Comparison of ENCODE assay signal across 9 mouse cellular contexts in genomic region chr2:158570421-158571081, GRCm38 (mm10). TPM values are rescaled to one million over a fixed set of nuclear protein-coding genes. Genes with fewer than 3 reads are reported as not detected.
DNase-seq lines count a peak whose midpoint lies in the region; ATAC-seq and TF ChIP-seq lines count a peak whose summit lies in the region.
"Had no signal": no experiment of that assay in that cellular context is flagged by ENCODE, and none has a peak within 500 bp of the region (broad histone marks: within the 10 kb centered on the region; RNA-seq: fewer than 3 reads in every experiment).

No protein-coding gene starts in this region.

- H3K4me3 ChIP-seq in stomach, postnatal 0 days (ENCODE audit: low read depth, low read length) = no peak overlapping the region
- no peak overlapping the region for H3K4me3 ChIP-seq in left cerebral cortex, adult 2 months
- H3K4me3 ChIP-seq: limb, embryonic 15.5 days had no signal

- intact Hi-C loops in heart, postnatal 14 days (cut with DNase I) = no loop called here
- intact Hi-C loops in left cerebral cortex, adult 2 months (cut with DNase I) = no loop called here

- H3K27ac ChIP-seq in stomach, postnatal 0 days (replicated peaks) = no peak overlapping the region
- H3K27ac ChIP-seq in left cerebral cortex, adult 2 months = no peak overlapping the region
- H3K27ac ChIP-seq: limb, embryonic 15.5 days had no signal

- ATAC-seq in stomach, postnatal 0 days (ENCODE audit: low FRiP score, low TSS enrichment) = no peak

- no peaks in the 10 kb centered on the region for H3K27me3 ChIP-seq in stomach, postnatal 0 days (ENCODE audit: control insufficient read depth, insufficient read depth, low read length)

- no peak overlapping the region for H3K4me2 ChIP-seq in stomach, postnatal 0 days (replicated peaks; ENCODE audit: low read depth)
- H3K4me2 ChIP-seq: limb, embryonic 15.5 days had no signal

- no peaks in the 10 kb centered on the region for H3K4me1 ChIP-seq in stomach, postnatal 0 days (replicated peaks; ENCODE audit: control insufficient read depth, insufficient read depth)
- H3K4me1 ChIP-seq: limb, embryonic 15.5 days had no signal

- WGBS in stomach, postnatal 0 days = 25% methylated on average over 13 of the region's 13 CpGs

- DNase-seq in heart, postnatal 14 days = peak; percentile 60 to 72
- no peak for DNase-seq in heart, adult 8-10 months (ENCODE audit: low spot score)
- peak; percentile 74 for DNase-seq in embryo, embryonic 9.5 days (ENCODE audit: extremely low spot score)
- peak; percentile 45 for DNase-seq in kidney, adult 18-20 months
- DNase-seq in lung, postnatal 14 days = peak; percentile 76
- DNase-seq in stomach, postnatal 0 days (ENCODE audit: low spot score) = peak; percentile 65
- DNase-seq in right cerebral cortex, postnatal 10 days (ENCODE audit: low spot score in 2 of 2) = no peak
- DNase-seq in left cerebral cortex, adult 2 months (ENCODE audit: extremely low spot score in 1 of 2, low spot score in 2 of 2) = no peak

- H3K9ac ChIP-seq in stomach, postnatal 0 days (ENCODE audit: low read length) = no peak overlapping the region
- H3K9ac ChIP-seq: limb, embryonic 15.5 days had no signal

- no peaks in the 10 kb centered on the region for H3K9me3 ChIP-seq in stomach, postnatal 0 days (ENCODE audit: control insufficient read depth, low read length)
- H3K9me3 ChIP-seq: limb, embryonic 15.5 days had no signal

- H3K36me3 ChIP-seq in stomach, postnatal 0 days (ENCODE audit: control insufficient read depth, insufficient read depth, low read length) = no peaks in the 10 kb centered on the region
- H3K36me3 ChIP-seq: limb, embryonic 15.5 days had no signal

- no peak for TF ChIP-seq CTCF in stomach, postnatal 0 days (IDR thresholded peaks at IDR 0.05; ENCODE audit: low read depth)
- no peak for TF ChIP-seq CTCF in left cerebral cortex, adult 2 months (IDR thresholded peaks at IDR 0.05)

- no peak for TF ChIP-seq EP300 in stomach, postnatal 0 days (optimal IDR thresholded peaks at IDR 0.05)

RNA-seq across cellular contexts. Expression of gene Slc32a1, which starts 40.0 kb away (rescaled TPM):
- not detected for total RNA-seq in heart, postnatal 14 days (2021)
- total RNA-seq in heart, adult 8-10 months (2022) = not detected
- polyA plus RNA-seq in stomach, postnatal 0 days (2015; fragmentation: Nextera tagmentation; extraction: Ambion mirVana) = not detected in 2 replicates
- 10 to 100 TPM; 83.5 to 97.2 TPM for total RNA-seq in left cerebral cortex, adult 2 months (2021)
- polyA plus RNA-seq: limb, embryonic 15.5 days had no signal

RNA-seq across cellular contexts. Expression of gene Actr5, which starts 54.1 kb away (rescaled TPM):
- total RNA-seq in heart, postnatal 14 days (2021) = 1 to 10 TPM; 6.9 to 8.9 TPM
- total RNA-seq in heart, adult 8-10 months (2022) = 1 to 10 TPM; 5.0 to 6.4 (median 6.3) TPM
- 5.1 and 5.2 TPM in 2 replicates for polyA plus RNA-seq in stomach, postnatal 0 days (2015; fragmentation: Nextera tagmentation; extraction: Ambion mirVana)
- total RNA-seq in left cerebral cortex, adult 2 months (2021) = 10 to 100 TPM; 11.0 to 12.4 TPM

RNA-seq across cellular contexts. Expression of gene Arhgap40, which starts 58.0 kb away (rescaled TPM):
- under 1 TPM in 1 of 2 experiments, not detected in 1; 0.14 TPM for total RNA-seq in heart, postnatal 14 days (2021)
- total RNA-seq in heart, adult 8-10 months (2022) = not detected
- 11.4 and 12.7 TPM in 2 replicates for polyA plus RNA-seq in stomach, postnatal 0 days (2015; fragmentation: Nextera tagmentation; extraction: Ambion mirVana)
- under 1 TPM in 1 of 2 experiments, not detected in 1; 0.52 TPM for total RNA-seq in left cerebral cortex, adult 2 months (2021)

Comparison
In these comparisons a context has a peak if more than half of its experiments do, and no peak if none do; other contexts are left out.
1. DNase-seq: peak in heart, postnatal 14 days (2 of 2), embryo, embryonic 9.5 days (single experiment), kidney, adult 18-20 months (single experiment), lung, postnatal 14 days (single experiment) and stomach, postnatal 0 days (single experiment); none in heart, adult 8-10 months (single experiment), right cerebral cortex, postnatal 10 days (0 of 2) and left cerebral cortex, adult 2 months (0 of 2).
2. RNA of gene Slc32a1, which starts 40.0 kb away (total RNA-seq): 83.5 to 97.2 TPM in left cerebral cortex, adult 2 months; not detected in heart, postnatal 14 days and not detected in heart, adult 8-10 months; every median in the first group is over 10 times any median in the second.